Mouse (Mus musculus) CH12.LX (cell line): Measurements from ENCODE around the gene Wdr62. TPM values are rescaled to one million over a fixed set of nuclear protein-coding genes. Genes with fewer than 3 reads are reported as not detected.

Experiments used
- DNase-seq: peaks from one replicate; pipeline ENCODE4 v3.0.0-alpha.2; 2013; ENCODE audit errors: extremely low read depth
- H3K27ac ChIP-seq: 2 replicates; pipeline ENCODE4 v1.5.1; 2012; ENCODE audit warnings: low read depth, mild to moderate bottlenecking, control low read depth, moderate library complexity; ENCODE audit not compliant: insufficient read depth
- H3K27me3 ChIP-seq: replicated peaks from 2 replicates; pipeline ENCODE3; 2012; ENCODE audit warnings: inconsistent platforms
- H3K36me3 ChIP-seq, 2 experiments: replicated peaks in 1 of 2; 2 replicates each; pipeline versions ENCODE3 to v1.6.1; 2012; ENCODE audit warnings: inconsistent platforms in 1 of 2, low read length in 1 of 2, mild to moderate bottlenecking in 1 of 2, mixed read lengths in 1 of 2, moderate library complexity in 1 of 2; ENCODE audit not compliant: control insufficient read depth in 1 of 2, insufficient read depth in 1 of 2
- H3K4me1 ChIP-seq, 2 experiments: 2 replicates each; pipeline ENCODE4 v1.6.1; 2012; ENCODE audit warnings: inconsistent platforms in 1 of 2, moderate library complexity in 1 of 2; ENCODE audit not compliant: insufficient read depth in 2 of 2, control insufficient read depth in 1 of 2
- H3K4me2 ChIP-seq: 2 replicates; pipeline ENCODE4 v1.6.1; 2012; ENCODE audit warnings: low read depth, mild to moderate bottlenecking, control low read depth; ENCODE audit not compliant: poor library complexity, insufficient read depth, severe bottlenecking
- H3K4me3 ChIP-seq, 3 experiments: fragments of 150-350 bp in 1 of 3; sonication (generic) in 1 of 3; replicated peaks in 1 of 3; 2 replicates each; pipeline versions ENCODE3 to v1.5.1; 2011 to 2012; ENCODE audit warnings: low read depth in 2 of 3, low read length in 2 of 3, mild to moderate bottlenecking in 2 of 3, moderate library complexity in 2 of 3, control low read depth in 1 of 3, improper control_type of control experiment in 1 of 3, inconsistent platforms in 1 of 3, mixed read lengths in 1 of 3; ENCODE audit not compliant: poor library complexity in 1 of 3
- H3K79me2 ChIP-seq: replicated peaks from 2 replicates; pipeline ENCODE4 v1.6.1; 2012; ENCODE audit warnings: mild to moderate bottlenecking, moderate library complexity; ENCODE audit not compliant: control insufficient read depth, poor library complexity, insufficient read depth, severe bottlenecking; ENCODE audit errors: extremely low read depth
- H3K9ac ChIP-seq: 2 replicates; pipeline ENCODE4 v1.6.1; 2012; ENCODE audit warnings: low read depth, mild to moderate bottlenecking, control low read depth, moderate library complexity; ENCODE audit not compliant: insufficient read depth
- H3K9me3 ChIP-seq: replicated peaks from 2 replicates; pipeline ENCODE3; 2012; ENCODE audit warnings: low read length, inconsistent platforms, mixed read lengths
- BHLHE40 ChIP-seq: IDR thresholded peaks from 2 replicates; pipeline ENCODE4 v1.6.1; 2011; ENCODE audit warnings: mild to moderate bottlenecking, low read depth, low read length, improper control_type of control experiment
- CHD2 ChIP-seq: IDR thresholded peaks from 2 replicates; pipeline ENCODE4 v1.6.1; 2011; ENCODE audit warnings: low read length, improper control_type of control experiment
- ELF1 ChIP-seq: IDR thresholded peaks from 2 replicates; pipeline ENCODE4 v1.6.1; 2014; ENCODE audit warnings: low read depth, mild to moderate bottlenecking, inconsistent platforms, low read length, improper control_type of control experiment
- EP300 ChIP-seq: IDR thresholded peaks from 2 replicates; pipeline ENCODE4 v1.6.1; 2011; ENCODE audit warnings: low read length, improper control_type of control experiment
- ETS1 ChIP-seq: conservative IDR thresholded peaks from 2 replicates; pipeline ENCODE4 v1.6.1; 2012; ENCODE audit warnings: low read depth, mild to moderate bottlenecking, inconsistent platforms, low read length, improper control_type of control experiment, moderate library complexity
- GABPA ChIP-seq: IDR thresholded peaks from 2 replicates; pipeline ENCODE4 v1.6.1; 2012; ENCODE audit warnings: low read depth, low read length, improper control_type of control experiment, inconsistent platforms; ENCODE audit not compliant: insufficient replicate concordance
- IRF4 ChIP-seq: IDR thresholded peaks from 2 replicates; pipeline ENCODE4 v1.6.1; 2014; ENCODE audit warnings: low read depth, mild to moderate bottlenecking, inconsistent platforms, low read length, improper control_type of control experiment
- JUN ChIP-seq: IDR thresholded peaks from 2 replicates; pipeline ENCODE4 v1.6.1; 2011; ENCODE audit warnings: low read depth, mild to moderate bottlenecking, low read length, improper control_type of control experiment, moderate library complexity; ENCODE audit not compliant: insufficient read depth
- JUND ChIP-seq: conservative IDR thresholded peaks from 2 replicates; pipeline ENCODE4 v1.6.1; 2011; ENCODE audit warnings: low read depth, low read length, improper control_type of control experiment
- MAFK ChIP-seq: IDR thresholded peaks from 2 replicates; pipeline ENCODE4 v1.6.1; 2011; ENCODE audit warnings: low read length, improper control_type of control experiment; ENCODE audit not compliant: insufficient replicate concordance
- MEF2A ChIP-seq: IDR thresholded peaks from 2 replicates; pipeline ENCODE4 v1.6.1; 2014; ENCODE audit warnings: low read depth, mild to moderate bottlenecking, inconsistent platforms, low read length, improper control_type of control experiment, borderline replicate concordance
- NRF1 ChIP-seq: IDR thresholded peaks from 2 replicates; pipeline ENCODE4 v1.6.1; 2014; ENCODE audit warnings: low read depth, mild to moderate bottlenecking, inconsistent platforms, low read length, improper control_type of control experiment, moderate library complexity
- POLR2A ChIP-seq: IDR thresholded peaks from 2 replicates; pipeline ENCODE4 v1.6.1; 2011; ENCODE audit warnings: low read depth, mild to moderate bottlenecking, improper control_type of control experiment, low read length
- RAD21 ChIP-seq: IDR thresholded peaks from 2 replicates; pipeline ENCODE4 v1.6.1; 2011; ENCODE audit warnings: low read depth, mild to moderate bottlenecking, low read length, improper control_type of control experiment, moderate library complexity
- RCOR1 ChIP-seq: conservative IDR thresholded peaks from 2 replicates; pipeline ENCODE4 v1.6.1; 2012; ENCODE audit warnings: low read depth, mild to moderate bottlenecking, inconsistent platforms, low read length, improper control_type of control experiment
- SIN3A ChIP-seq: IDR thresholded peaks from 2 replicates; pipeline ENCODE4 v1.6.1; 2012; ENCODE audit warnings: low read length, improper control_type of control experiment, inconsistent platforms
- TCF12 ChIP-seq: IDR thresholded peaks from 2 replicates; pipeline ENCODE4 v1.6.1; 2014; ENCODE audit warnings: low read depth, mild to moderate bottlenecking, inconsistent platforms, low read length, improper control_type of control experiment
- ZC3H11A ChIP-seq: IDR thresholded peaks from 2 replicates; pipeline ENCODE4 v1.6.1; 2012; ENCODE audit warnings: low read depth, mild to moderate bottlenecking, inconsistent platforms, low read length, improper control_type of control experiment
- ZKSCAN1 ChIP-seq: IDR thresholded peaks from 2 replicates; pipeline ENCODE4 v1.6.1; 2012; ENCODE audit warnings: low read depth, inconsistent platforms, low read length, improper control_type of control experiment, borderline replicate concordance
- ZNF384 ChIP-seq: IDR thresholded peaks from 2 replicates; pipeline ENCODE4 v1.6.1; 2012; ENCODE audit warnings: low read depth, low read length, improper control_type of control experiment, inconsistent platforms
- dilution Hi-C: fragments of 300-500 bp; cut with MboI; formaldehyde crosslinking; loops from 2 replicates; pipeline ENCODE4 v1.14.3; 2020; ENCODE audit warnings: low sequenced_read_pairs; ENCODE audit not compliant: extremely low pct_unique_long_range_greater_than_20kb, extremely low pct_ligation_motif_present
- in situ Hi-C: fragments of 300-500 bp; cut with MboI; formaldehyde crosslinking; loops from 3 replicates; pipeline ENCODE4 v1.14.3; 2019; ENCODE audit warnings: low sequenced_read_pairs, low pct_ligation_motif_present, low pct_unique_long_range_greater_than_20kb, mixed read lengths
- polyA plus RNA-seq: library from polyadenylated mRNA; unstranded; fragments of >175 nt; gene quantifications from 2 replicates; pipeline ENCODE4 v1.2.1, GENCODE M21; 2012; ENCODE audit warnings: low read depth; ENCODE audit not compliant: insufficient read length
- total RNA-seq, 2 experiments: library from RNA; depleted of rRNA; stranded (reverse); fragments of 300-350 nt in 1 of 2; fragments of >200 nt in 1 of 2; gene quantifications; 2 replicates each; pipeline ENCODE4 v1.2.3; 2012 to 2014

Gene Wdr62
- total and polyA plus RNA-seq, 3 experiments: 2.3 to 19.7 (median 5.3) TPM

DNA sequence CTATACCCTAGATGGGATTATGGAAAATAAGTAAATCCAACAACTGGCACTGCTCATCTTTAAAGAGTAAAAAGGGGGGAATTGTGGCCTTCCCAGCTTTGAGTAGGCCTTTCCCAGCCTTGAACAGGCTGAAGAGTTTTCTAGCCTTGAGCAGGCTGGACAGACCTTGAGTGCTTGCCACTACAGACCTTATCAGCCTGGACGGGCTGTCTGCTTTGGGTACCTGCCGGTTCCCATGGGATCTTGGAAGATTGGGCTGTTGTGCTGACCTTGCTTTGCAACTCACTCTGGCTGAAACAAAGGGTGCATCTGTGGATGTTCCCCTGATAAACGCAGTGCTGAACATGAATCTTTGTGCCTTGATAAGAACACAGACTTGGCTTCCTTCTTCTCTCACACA, 66.3 kb downstream of the Wdr62 start:
- H3K4me2 ChIP-seq: no peak overlapping the region
- H3K9ac ChIP-seq: no peak overlapping the region
- H3K36me3 ChIP-seq: no peaks in the 10 kb centered on the region
- H3K79me2 ChIP-seq: no peaks in the 10 kb centered on the region
- no peak overlapping the region for H3K4me3 ChIP-seq
- DNase-seq: no peak
- H3K27ac ChIP-seq: no peak overlapping the region
- dilution Hi-C loops: no loop called here
- peaks cover 4 to 6% of the 10 kb centered on the region in 2 experiments for H3K4me1 ChIP-seq
- no peaks in the 10 kb centered on the region for H3K9me3 ChIP-seq
- H3K27me3 ChIP-seq: peaks cover 3% of the 10 kb centered on the region
- TF ChIP-seq ZC3H11A (no peak), ETS1 (no peak), MAFK (no peak), MEF2A (no peak), RCOR1 (no peak), CHD2 (no peak), IRF4 (no peak), RAD21 (no peak), POLR2A (no peak), TCF12 (no peak), ELF1 (no peak), JUN (no peak), NRF1 (no peak), ZKSCAN1 (no peak), JUND (no peak), SIN3A (no peak)
- in situ Hi-C loops: no loop called here

DNA sequence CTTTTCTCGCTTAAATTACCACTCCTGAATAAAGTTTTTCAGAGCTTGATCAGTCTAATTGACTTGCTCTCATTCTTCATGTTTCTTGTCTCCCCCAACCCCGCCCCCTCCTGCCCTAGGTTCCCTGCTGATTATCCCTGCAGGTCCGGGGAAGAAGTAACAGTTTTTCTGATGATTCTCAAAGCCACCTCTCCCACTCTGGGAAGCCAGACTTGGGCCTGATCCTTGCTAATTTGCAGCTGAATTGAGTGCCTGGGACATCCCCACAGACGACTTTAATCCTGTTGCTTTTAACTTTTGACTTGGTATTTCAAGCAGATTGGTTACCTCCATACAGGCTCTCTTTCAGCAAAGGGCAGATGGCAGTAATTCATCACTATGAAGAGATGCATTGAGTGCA, 69.2 kb downstream of the Wdr62 start:
- dilution Hi-C loops: no loop called here
- H3K4me2 ChIP-seq: no peak overlapping the region
- peaks cover 3% of the 10 kb centered on the region for H3K27me3 ChIP-seq
- no peak overlapping the region for H3K27ac ChIP-seq
- no peaks in the 10 kb centered on the region for H3K36me3 ChIP-seq
- in situ Hi-C loops: no loop called here
- TF ChIP-seq ZNF384 (no peak), ELF1 (no peak), MAFK (no peak), ZC3H11A (no peak), BHLHE40 (no peak), EP300 (no peak), RAD21 (no peak), NRF1 (no peak), GABPA (no peak)
- no peak overlapping the region for H3K4me3 ChIP-seq
- no peak overlapping the region for H3K9ac ChIP-seq
- H3K9me3 ChIP-seq: no peaks in the 10 kb centered on the region
- no peak for DNase-seq
- no peaks in the 10 kb centered on the region for H3K79me2 ChIP-seq
- H3K4me1 ChIP-seq: no peaks in the 10 kb centered on the region
